Mouse (Mus musculus): ENCODE results near the gene Fbxl5.
A peak's percentile ranks its signal among the peaks of the same experiment; 100 is the strongest.

DNA sequence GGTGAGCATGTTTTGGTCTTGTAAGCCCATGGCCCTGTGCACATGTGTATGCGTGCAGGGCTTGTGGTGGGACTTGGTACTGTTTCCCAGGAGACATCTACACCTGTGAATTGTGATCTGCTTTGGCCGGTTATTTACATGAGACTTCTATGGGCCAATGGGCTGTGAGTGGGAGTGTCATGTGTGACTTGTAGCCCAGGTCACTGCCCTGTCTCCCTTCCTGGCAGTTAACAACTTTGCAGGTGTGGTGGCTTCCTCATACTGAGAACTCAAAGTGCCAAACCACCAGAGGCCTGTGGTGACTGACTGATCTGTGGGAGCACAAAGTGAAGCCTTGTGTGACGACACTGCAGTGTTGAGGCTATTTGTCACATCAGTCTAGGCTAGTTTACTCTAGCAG, 3.1 kb upstream of the Fbxl5 start:
- TF ChIP-seq UBTF (IDR thresholded peaks at IDR 0.05; ENCODE audit: low read depth, low read length) (no peak), TCF12 (IDR thresholded peaks at IDR 0.05; ENCODE audit: low read depth, low read length) (peak; percentile 84)

Measured in CH12.LX (cell line).